Mouse (Mus musculus) limb, embryonic 12.5 days (tissue): Measurements from ENCODE around the gene Fkbp5. TPM values are rescaled to one million over a fixed set of nuclear protein-coding genes. Genes with fewer than 3 reads are reported as not detected.
A peak's percentile ranks its signal among the peaks of the same experiment; 100 is the strongest.
"Not testable (repeated sequence)": the region's sequence is repeated elsewhere in the genome, so short reads cannot be mapped to it uniquely, and the experiment has no call there.

Experiments
- ATAC-seq: fragments of 200-750 bp; cut with Nextera tagmentation; 2 replicates; pipeline ENCODE4 v1.8.0; 2017; ENCODE audit warnings: low read depth, moderate TSS enrichment; ENCODE audit not compliant: insufficient number of reproducible peaks, insufficient read depth, low FRiP score, low TSS enrichment
- H3K27ac ChIP-seq: fragments of 300-500 bp; sonication (generic); 2 replicates; pipeline ENCODE4 v1.5.1; 2016; ENCODE audit warnings: mild to moderate bottlenecking, moderate library complexity
- H3K27me3 ChIP-seq: fragments of 300-500 bp; sonication (generic); 2 replicates; pipeline ENCODE4 v1.6.1; 2016; ENCODE audit warnings: mild to moderate bottlenecking, moderate library complexity
- H3K36me3 ChIP-seq: fragments of 300-500 bp; sonication (generic); 2 replicates; pipeline ENCODE4 v1.6.1; 2016; ENCODE audit warnings: mild to moderate bottlenecking, moderate library complexity
- H3K4me1 ChIP-seq: fragments of 300-500 bp; sonication (generic); replicated peaks from 2 replicates; pipeline ENCODE4 v1.6.1; 2016
- H3K4me2 ChIP-seq: fragments of 300-500 bp; sonication (generic); 2 replicates; pipeline ENCODE4 v1.6.1; 2016; ENCODE audit warnings: mild to moderate bottlenecking, moderate library complexity
- H3K4me3 ChIP-seq: fragments of 300-500 bp; sonication (generic); replicated peaks from 2 replicates; pipeline ENCODE4 v1.5.1; 2016; ENCODE audit warnings: mild to moderate bottlenecking
- H3K9ac ChIP-seq: fragments of 300-500 bp; sonication (generic); replicated peaks from 2 replicates; pipeline ENCODE4 v1.6.1; 2016; ENCODE audit warnings: mild to moderate bottlenecking, moderate library complexity
- H3K9me3 ChIP-seq: fragments of 300-500 bp; sonication (generic); 2 replicates; pipeline ENCODE4 v1.6.1; 2016; ENCODE audit warnings: mild to moderate bottlenecking, moderate library complexity
- WGBS: fragments of 180-500 bp; shearing (Covaris S2); methylation state at CpG from one replicate; pipeline ENCODE4 v1.1.7; 2016; 5-methylcytosine and 5-hydroxymethylcytosine counted together
- polyA plus RNA-seq: library from polyadenylated mRNA; unstranded; fragments of >200 nt; fragmentation: Nextera tagmentation; extraction: Ambion mirVana; gene quantifications from 2 replicates; pipeline ENCODE4 v1.2.1, GENCODE M21; 2016

Gene Fkbp5
- polyA plus RNA-seq, 1 experiment from 2014 or later, result 42.4 TPM

GRCm38 (mm10) chr17:28433029-28433428 lies 84.3 kb downstream of the Fkbp5 start:
- Histone ChIP-seq H3K27me3 (no peaks in the 10 kb centered on the region), H3K4me3 (no peak overlapping the region), H3K36me3 (peaks cover 23% of the 10 kb centered on the region), H3K4me2 (no peak overlapping the region), H3K9ac (no peak overlapping the region), H3K9me3 (no peaks in the 10 kb centered on the region), H3K27ac (no peak overlapping the region), H3K4me1 (peaks cover 2% of the 10 kb centered on the region; the same call in 1 of the 2 replicates)
- ATAC-seq, result no peak
- 93% methylated on average over 6 of the region's 6 CpGs for WGBS

DNA sequence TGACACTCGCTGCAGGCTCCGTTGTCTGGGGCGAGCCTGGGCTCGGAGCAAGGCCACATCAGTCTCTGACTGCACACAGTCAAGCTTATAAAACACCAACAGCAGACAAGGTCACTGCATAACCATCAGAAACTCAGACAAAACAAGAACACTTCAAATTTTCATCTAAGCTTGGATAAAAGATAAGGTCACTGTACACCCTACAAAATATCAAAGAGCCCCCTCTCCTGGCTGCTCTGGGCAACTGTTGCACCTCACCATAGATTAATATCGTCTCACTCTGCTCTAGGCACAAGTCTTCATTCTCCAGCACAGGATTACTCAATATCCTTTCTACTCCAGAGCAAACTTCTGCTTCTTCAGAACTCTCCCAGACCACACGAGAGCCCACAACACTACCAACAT lies 85.4 kb downstream of the Fkbp5 start:
- no peak for ATAC-seq

DNA sequence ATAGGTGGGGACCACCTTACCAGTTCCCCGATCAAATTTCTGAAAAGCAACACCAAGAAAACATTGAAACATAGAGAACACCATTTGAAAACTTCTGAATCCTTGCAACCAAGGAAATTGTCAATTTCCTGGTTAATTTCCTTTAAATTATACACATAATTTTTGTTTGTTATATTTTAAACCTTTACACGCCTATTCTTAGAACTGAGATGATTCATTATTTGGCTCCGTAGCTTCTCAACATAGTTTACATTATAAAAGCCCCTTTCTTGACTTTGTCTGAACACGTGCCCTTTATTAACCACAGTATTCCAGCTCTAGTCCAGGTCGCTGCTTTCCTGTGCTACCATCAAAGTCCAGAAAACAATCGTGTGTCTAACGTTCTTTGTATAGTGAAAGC lies 86.3 kb downstream of the Fkbp5 start:
- no peak overlapping the region for H3K9ac ChIP-seq
- H3K36me3 ChIP-seq, result peaks cover 31% of the 10 kb centered on the region
- no peak for ATAC-seq
- H3K27me3 ChIP-seq, result no peaks in the 10 kb centered on the region
- peaks cover 2% of the 10 kb centered on the region; the same call in 1 of the 2 replicates for H3K4me1 ChIP-seq
- no peak overlapping the region for H3K4me3 ChIP-seq
- no peak overlapping the region for H3K27ac ChIP-seq
- no peaks in the 10 kb centered on the region for H3K9me3 ChIP-seq
- H3K4me2 ChIP-seq, result no peak overlapping the region
- WGBS, result 80% methylated on average over 7 of the region's 7 CpGs

More for the DNA sequence above, 85.4 kb downstream of the Fkbp5 start:
- H3K27ac ChIP-seq, result 0 out of 2 replicates have a peak overlapping the region, but pooled peaks have one; percentile 29
- no peak overlapping the region for H3K4me3 ChIP-seq
- H3K4me2 ChIP-seq, result no peak overlapping the region
- H3K36me3 ChIP-seq, result peaks cover 28% of the 10 kb centered on the region
- no peaks in the 10 kb centered on the region for H3K9me3 ChIP-seq
- H3K27me3 ChIP-seq, result no peaks in the 10 kb centered on the region
- H3K9ac ChIP-seq, result no peak overlapping the region
- WGBS, result 78% methylated on average over 6 of the region's 6 CpGs
- H3K4me1 ChIP-seq, result peaks cover 2% of the 10 kb centered on the region; the same call in 1 of the 2 replicates

- 84% methylated on average over 15 of the region's 15 CpGs for WGBS
- Histone ChIP-seq H3K9me3 (no peaks in the 10 kb centered on the region), H3K4me1 (peaks cover 2% of the 10 kb centered on the region; the same call in 1 of the 2 replicates), H3K4me2 (no peak overlapping the region), H3K9ac (no peak overlapping the region), H3K36me3 (peaks cover 32% of the 10 kb centered on the region), H3K27me3 (no peaks in the 10 kb centered on the region), H3K27ac (no peak overlapping the region), H3K4me3 (no peak overlapping the region)
- ATAC-seq, result no peak
Observed at GRCm38 (mm10) chr17:28428474-28429258, 88.7 kb downstream of the Fkbp5 start.

GRCm38 (mm10) chr17:28427666-28428065 lies 89.7 kb downstream of the Fkbp5 start:
- H3K27me3 ChIP-seq, result no peaks in the 10 kb centered on the region
- H3K36me3 ChIP-seq, result peaks cover 30% of the 10 kb centered on the region
- no peak overlapping the region for H3K27ac ChIP-seq
- H3K4me3 ChIP-seq, result no peak overlapping the region
- H3K9ac ChIP-seq, result no peak overlapping the region
- ATAC-seq, result no peak
- H3K9me3 ChIP-seq, result no peaks in the 10 kb centered on the region
- WGBS, result 93% methylated on average over 6 of the region's 6 CpGs
- H3K4me2 ChIP-seq, result no peak overlapping the region
- peaks cover 2% of the 10 kb centered on the region; the same call in 1 of the 2 replicates for H3K4me1 ChIP-seq

DNA sequence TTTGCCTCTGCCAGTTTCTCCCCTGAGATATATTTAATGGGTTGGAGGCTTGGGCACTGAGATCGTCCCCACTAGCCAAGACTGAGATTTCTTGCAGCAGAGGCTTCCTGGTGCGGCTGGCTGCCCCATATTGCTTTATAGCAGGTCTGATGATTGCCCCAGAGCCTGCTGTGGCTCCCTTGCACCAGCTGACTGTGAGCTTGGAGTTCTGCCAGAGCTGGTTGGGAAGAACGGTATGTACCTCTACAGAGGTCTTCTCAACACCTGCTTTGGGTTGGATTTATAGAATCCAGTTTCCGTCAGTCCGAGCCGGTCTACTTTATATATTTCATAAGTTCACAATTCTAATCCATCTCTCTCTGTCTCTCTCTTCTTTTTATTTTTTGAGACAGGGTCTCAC lies 93.0 kb downstream of the Fkbp5 start:
- Histone ChIP-seq H3K4me1 (peaks cover 13% of the 10 kb centered on the region), H3K4me3 (no peak overlapping the region), H3K4me2 (no peak overlapping the region), H3K36me3 (peaks cover 27% of the 10 kb centered on the region), H3K27ac (no peak overlapping the region), H3K9ac (no peak overlapping the region), H3K27me3 (no peaks in the 10 kb centered on the region), H3K9me3 (no peaks in the 10 kb centered on the region)
- no peak for ATAC-seq
- WGBS, result 66% methylated on average over 6 of the region's 6 CpGs

DNA sequence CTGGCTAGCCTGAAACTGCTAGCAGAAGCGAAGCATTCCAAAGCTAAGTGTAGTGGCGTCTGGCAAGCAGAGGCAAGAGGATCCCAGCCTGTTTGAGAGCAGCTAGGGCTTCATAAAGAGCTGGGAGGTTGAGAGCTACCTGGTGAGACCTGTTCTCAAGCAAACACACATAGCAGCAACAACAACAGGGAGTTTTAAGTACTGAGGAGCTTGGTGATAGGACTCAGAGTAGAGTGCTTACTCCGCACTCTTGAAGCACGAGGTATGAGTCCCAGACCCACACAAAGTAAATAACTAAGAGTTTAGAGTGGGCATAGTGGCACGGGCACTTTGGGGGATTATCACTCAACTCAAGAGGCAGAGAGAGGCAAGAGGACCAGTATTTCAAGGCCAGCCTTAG lies 96.3 kb downstream of the Fkbp5 start:
- ATAC-seq, result no peak
- peaks cover 9% of the 10 kb centered on the region for H3K36me3 ChIP-seq
- H3K9ac ChIP-seq, result no peak overlapping the region
- H3K9me3 ChIP-seq, result no peaks in the 10 kb centered on the region
- no peak overlapping the region for H3K4me3 ChIP-seq
- no peak overlapping the region; the same call in 1 of the 2 replicates for H3K27ac ChIP-seq
- H3K27me3 ChIP-seq, result no peaks in the 10 kb centered on the region
- 57% methylated on average over 5 of the region's 5 CpGs for WGBS
- no peak overlapping the region for H3K4me2 ChIP-seq
- H3K4me1 ChIP-seq, result peaks cover 13% of the 10 kb centered on the region

GRCm38 (mm10) chr17:28420229-28421051 lies 96.9 kb downstream of the Fkbp5 start:
- Histone ChIP-seq H3K4me1 (peaks cover 13% of the 10 kb centered on the region), H3K4me3 (no peak overlapping the region), H3K4me2 (no peak overlapping the region), H3K27ac (peak overlapping the region; percentile 47; the same call in 1 of the 2 replicates), H3K36me3 (peaks cover 11% of the 10 kb centered on the region; the same call in 1 of the 2 replicates), H3K27me3 (no peaks in the 10 kb centered on the region), H3K9ac (no peak overlapping the region), H3K9me3 (no peaks in the 10 kb centered on the region)
- WGBS, result 32% methylated on average over 12 of the region's 12 CpGs
- ATAC-seq, result no peak

GRCm38 (mm10) chr17:28419636-28420035 lies 97.7 kb downstream of the Fkbp5 start:
- Histone ChIP-seq H3K4me3 (no peak overlapping the region), H3K9me3 (no peaks in the 10 kb centered on the region), H3K27ac (peak overlapping the region; percentile 47; the same call in 1 of the 2 replicates), H3K4me1 (peaks cover 13% of the 10 kb centered on the region), H3K27me3 (no peaks in the 10 kb centered on the region), H3K4me2 (no peak overlapping the region), H3K9ac (no peak overlapping the region), H3K36me3 (peaks cover 13% of the 10 kb centered on the region; the same call in 1 of the 2 replicates)
- ATAC-seq, result no peak
- WGBS, result 69% methylated on average over 6 of the region's 6 CpGs

DNA sequence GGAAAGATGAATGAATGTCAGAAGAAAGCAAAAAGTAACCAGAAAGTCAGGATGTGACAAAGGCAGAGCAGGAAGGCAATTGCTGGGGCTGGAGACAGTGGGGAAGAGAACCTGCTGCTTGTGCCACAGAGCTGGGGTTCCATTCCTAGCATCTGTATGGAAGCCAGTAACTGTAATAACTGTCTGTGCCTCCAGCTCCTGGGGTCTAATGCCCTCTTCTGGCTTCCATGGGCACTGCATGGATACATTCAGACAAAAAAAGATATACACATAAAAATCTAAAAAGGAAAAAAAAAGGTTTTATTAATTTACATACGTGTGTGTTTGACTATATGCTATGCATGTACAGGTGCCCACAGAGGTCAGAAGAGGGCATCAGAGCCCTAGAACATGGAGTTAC lies 98.4 kb downstream of the Fkbp5 start:
- Histone ChIP-seq H3K9ac (no peak overlapping the region), H3K27me3 (no peaks in the 10 kb centered on the region), H3K9me3 (no peaks in the 10 kb centered on the region), H3K4me2 (no peak overlapping the region), H3K4me3 (no peak overlapping the region), H3K36me3 (peaks cover 13% of the 10 kb centered on the region; the same call in 1 of the 2 replicates), H3K4me1 (peaks cover 13% of the 10 kb centered on the region), H3K27ac (no peak overlapping the region)
- ATAC-seq, result no peak
- 85% methylated on average over 1 of the region's 1 CpGs for WGBS

- not testable (repeated sequence) for H3K9ac ChIP-seq, H3K27me3 ChIP-seq, H3K4me2 ChIP-seq, ATAC-seq, H3K9me3 ChIP-seq, H3K27ac ChIP-seq, H3K4me3 ChIP-seq
- H3K4me1 ChIP-seq, result peaks cover 13% of the 10 kb centered on the region
- H3K36me3 ChIP-seq, result peaks cover 13% of the 10 kb centered on the region; the same call in 1 of the 2 replicates
Observed at GRCm38 (mm10) chr17:28418481-28418880, 98.8 kb downstream of the Fkbp5 start.
